Mouse (Mus musculus): ENCODE measurements at regions not wholly inside any gene's neighbourhood (a gene's known extent, or its start where the extent isn't known, plus 50 kb on each side); places are given as distances from the start of the nearest gene placed in this dataset.

DNA sequence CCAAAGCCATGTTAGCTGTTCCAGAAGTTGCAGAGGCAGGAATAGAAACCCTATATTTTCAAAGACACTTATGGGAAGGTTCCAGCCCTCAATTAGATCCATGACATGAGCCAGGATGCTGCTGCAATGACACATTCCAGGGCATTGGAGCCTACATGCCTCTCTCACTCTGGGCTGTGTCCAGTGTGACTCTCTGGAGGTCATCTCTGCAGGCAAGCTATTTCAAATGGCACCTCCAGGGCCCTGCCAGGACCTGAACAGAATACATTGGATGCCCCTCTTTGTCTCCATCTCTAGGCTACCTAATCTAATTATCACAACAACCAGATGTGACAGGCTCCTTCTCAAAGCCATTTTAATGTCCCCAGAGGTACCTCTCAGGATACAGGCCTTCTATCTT lies 1478.7 kb upstream of the Gm6569 start:
- H3K27ac ChIP-seq (ENCODE audit: control insufficient read depth, insufficient read depth, low read length) = no peak overlapping the region
- no peaks in the 10 kb centered on the region for H3K4me1 ChIP-seq (replicated peaks; ENCODE audit: control insufficient read depth, insufficient read depth, low read length)
- no peak for DNase-seq
- no peaks in the 10 kb centered on the region for H3K36me3 ChIP-seq (ENCODE audit: control insufficient read depth, insufficient read depth, low read length)
- H3K4me3 ChIP-seq (ENCODE audit: control insufficient read depth, insufficient read depth, low read length) = no peak overlapping the region
- no peaks in the 10 kb centered on the region for H3K27me3 ChIP-seq (ENCODE audit: control insufficient read depth, insufficient read depth, low read length)
- TF ChIP-seq POLR2A (IDR thresholded peaks at IDR 0.05; ENCODE audit: control insufficient read depth, extremely low read depth, insufficient read depth, low read length, poor library complexity) (no peak), CTCF (IDR thresholded peaks at IDR 0.05; ENCODE audit: borderline replicate concordance, control insufficient read depth, extremely low read depth, insufficient read depth, low read length, poor library complexity) (no peak)

DNA sequence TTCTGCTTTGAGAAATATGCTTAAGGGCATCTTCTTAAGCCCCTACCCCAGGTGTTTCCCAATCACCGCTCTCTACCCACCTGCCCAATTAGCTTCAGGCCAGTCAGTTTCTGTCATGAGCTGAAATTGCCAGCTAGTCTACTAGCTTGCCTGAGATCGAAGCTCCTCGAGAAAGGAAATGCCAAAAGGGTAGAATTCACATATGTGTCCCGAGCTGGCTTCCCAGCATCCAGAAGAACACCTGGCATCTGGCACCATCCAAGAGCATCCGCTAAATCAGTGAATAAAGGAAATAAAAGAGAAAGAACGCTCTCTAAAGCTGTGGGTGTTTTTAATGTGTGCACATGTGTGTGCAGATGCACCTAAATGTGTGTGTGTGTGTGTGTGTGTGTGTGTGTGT lies 1474.7 kb upstream of the Gm6569 start:
- Histone ChIP-seq H3K4me1 (replicated peaks; ENCODE audit: control insufficient read depth, insufficient read depth, low read length) (no peaks in the 10 kb centered on the region), H3K4me3 (ENCODE audit: control insufficient read depth, insufficient read depth, low read length) (no peak overlapping the region), H3K36me3 (ENCODE audit: control insufficient read depth, insufficient read depth, low read length) (no peaks in the 10 kb centered on the region), H3K27me3 (ENCODE audit: control insufficient read depth, insufficient read depth, low read length) (no peaks in the 10 kb centered on the region), H3K27ac (ENCODE audit: control insufficient read depth, insufficient read depth, low read length) (no peak overlapping the region)
- TF ChIP-seq CTCF (IDR thresholded peaks at IDR 0.05; ENCODE audit: borderline replicate concordance, control insufficient read depth, extremely low read depth, insufficient read depth, low read length, poor library complexity) (no peak), POLR2A (IDR thresholded peaks at IDR 0.05; ENCODE audit: control insufficient read depth, extremely low read depth, insufficient read depth, low read length, poor library complexity) (no peak)
- WGBS = 88% methylated on average over 6 of the region's 6 CpGs
- DNase-seq = no peak

DNA sequence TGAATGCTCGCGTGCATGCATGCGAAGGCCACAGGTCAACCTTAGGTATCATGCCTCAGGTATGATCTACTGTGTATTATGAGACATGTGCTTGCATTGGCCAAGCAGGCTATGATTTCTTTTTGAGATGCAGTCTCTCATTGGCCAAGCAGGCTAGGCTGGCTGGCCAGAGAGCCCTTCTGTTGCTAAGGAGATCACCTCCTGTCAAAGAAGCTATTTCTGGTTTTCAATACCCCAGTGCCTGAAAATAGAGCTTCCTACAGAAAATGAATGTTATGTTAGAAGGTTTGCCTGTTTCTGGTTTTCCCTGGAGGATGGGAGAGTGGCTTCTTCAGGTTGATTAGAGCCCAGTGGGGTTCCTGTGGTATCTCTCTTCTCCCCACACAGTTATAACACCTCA lies 1474.3 kb upstream of the Gm6569 start:
- no peaks in the 10 kb centered on the region for H3K36me3 ChIP-seq (ENCODE audit: control insufficient read depth, insufficient read depth, low read length)
- no peak overlapping the region for H3K27ac ChIP-seq (ENCODE audit: control insufficient read depth, insufficient read depth, low read length)
- TF ChIP-seq POLR2A (IDR thresholded peaks at IDR 0.05; ENCODE audit: control insufficient read depth, extremely low read depth, insufficient read depth, low read length, poor library complexity) = no peak
- TF ChIP-seq CTCF (IDR thresholded peaks at IDR 0.05; ENCODE audit: borderline replicate concordance, control insufficient read depth, extremely low read depth, insufficient read depth, low read length, poor library complexity) = no peak
- no peaks in the 10 kb centered on the region for H3K4me1 ChIP-seq (replicated peaks; ENCODE audit: control insufficient read depth, insufficient read depth, low read length)
- no peak overlapping the region for H3K4me3 ChIP-seq (ENCODE audit: control insufficient read depth, insufficient read depth, low read length)
- no peaks in the 10 kb centered on the region for H3K27me3 ChIP-seq (ENCODE audit: control insufficient read depth, insufficient read depth, low read length)
- no peak for DNase-seq
- 98% methylated on average over 3 of the region's 3 CpGs for WGBS

DNA sequence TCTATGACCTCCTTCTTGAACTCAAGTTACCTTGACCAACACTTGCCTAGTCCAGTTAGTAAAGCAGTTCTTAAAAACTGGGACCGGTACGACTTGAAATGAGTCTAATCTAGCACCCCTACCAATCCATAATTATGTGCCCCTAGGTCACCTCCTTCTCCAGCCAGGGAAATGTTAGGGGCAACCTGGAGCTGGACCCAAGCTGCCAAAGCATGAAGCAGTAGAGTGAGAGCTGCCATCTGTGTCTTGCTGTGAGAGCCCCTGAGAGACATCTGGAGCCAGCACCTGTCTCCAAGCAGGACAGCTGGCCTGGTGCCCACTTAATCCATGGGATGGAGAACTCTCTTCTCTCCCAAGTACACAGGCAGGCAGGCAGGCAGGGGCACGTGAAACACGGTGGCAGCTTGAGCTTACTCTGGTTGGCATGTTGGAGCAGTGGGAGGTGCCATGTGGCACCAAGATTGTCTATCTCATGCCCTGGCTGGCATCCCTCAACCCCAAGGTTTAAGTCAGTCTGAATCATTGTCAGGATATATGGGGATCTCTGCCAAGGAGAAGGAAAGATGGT lies 1473.8 kb upstream of the Gm6569 start:
- Histone ChIP-seq H3K36me3 (ENCODE audit: control insufficient read depth, insufficient read depth, low read length) (no peaks in the 10 kb centered on the region), H3K4me1 (replicated peaks; ENCODE audit: control insufficient read depth, insufficient read depth, low read length) (no peaks in the 10 kb centered on the region), H3K27me3 (ENCODE audit: control insufficient read depth, insufficient read depth, low read length) (no peaks in the 10 kb centered on the region), H3K4me3 (ENCODE audit: control insufficient read depth, insufficient read depth, low read length) (no peak overlapping the region), H3K27ac (ENCODE audit: control insufficient read depth, insufficient read depth, low read length) (no peak overlapping the region)
- no peak for DNase-seq
- TF ChIP-seq CTCF (IDR thresholded peaks at IDR 0.05; ENCODE audit: borderline replicate concordance, control insufficient read depth, extremely low read depth, insufficient read depth, low read length, poor library complexity) = no peak
- 94% methylated on average over 4 of the region's 4 CpGs for WGBS

DNA sequence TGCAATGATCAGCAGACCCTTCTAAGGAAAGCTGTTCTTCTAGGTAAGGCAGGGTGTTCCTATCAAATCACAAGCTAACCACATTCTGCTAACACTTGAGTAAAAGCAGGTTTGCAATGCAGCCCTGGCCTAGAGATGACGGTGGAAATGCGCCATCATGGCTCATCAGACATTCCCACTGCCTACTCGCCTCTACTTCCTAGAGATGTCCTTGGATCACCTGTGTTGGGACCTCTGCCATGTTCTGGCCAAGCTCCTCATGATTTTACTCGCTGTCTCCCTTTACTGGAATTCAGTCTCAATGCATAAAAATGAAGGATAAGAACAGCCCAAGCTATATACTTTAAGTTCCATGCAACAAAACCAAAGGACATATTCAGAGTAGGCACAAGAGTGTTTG lies 1461.3 kb upstream of the Gm6569 start:
- Histone ChIP-seq H3K4me3 (ENCODE audit: control insufficient read depth, insufficient read depth, low read length) (no peak overlapping the region), H3K27me3 (ENCODE audit: control insufficient read depth, insufficient read depth, low read length) (no peaks in the 10 kb centered on the region), H3K36me3 (ENCODE audit: control insufficient read depth, insufficient read depth, low read length) (no peaks in the 10 kb centered on the region), H3K4me1 (replicated peaks; ENCODE audit: control insufficient read depth, insufficient read depth, low read length) (no peaks in the 10 kb centered on the region), H3K27ac (ENCODE audit: control insufficient read depth, insufficient read depth, low read length) (no peak overlapping the region)
- no peak for DNase-seq
- no peak for TF ChIP-seq POLR2A (IDR thresholded peaks at IDR 0.05; ENCODE audit: control insufficient read depth, extremely low read depth, insufficient read depth, low read length, poor library complexity)
- TF ChIP-seq CTCF (IDR thresholded peaks at IDR 0.05; ENCODE audit: borderline replicate concordance, control insufficient read depth, extremely low read depth, insufficient read depth, low read length, poor library complexity) = no peak
- 92% methylated on average over 4 of the region's 4 CpGs for WGBS

DNA sequence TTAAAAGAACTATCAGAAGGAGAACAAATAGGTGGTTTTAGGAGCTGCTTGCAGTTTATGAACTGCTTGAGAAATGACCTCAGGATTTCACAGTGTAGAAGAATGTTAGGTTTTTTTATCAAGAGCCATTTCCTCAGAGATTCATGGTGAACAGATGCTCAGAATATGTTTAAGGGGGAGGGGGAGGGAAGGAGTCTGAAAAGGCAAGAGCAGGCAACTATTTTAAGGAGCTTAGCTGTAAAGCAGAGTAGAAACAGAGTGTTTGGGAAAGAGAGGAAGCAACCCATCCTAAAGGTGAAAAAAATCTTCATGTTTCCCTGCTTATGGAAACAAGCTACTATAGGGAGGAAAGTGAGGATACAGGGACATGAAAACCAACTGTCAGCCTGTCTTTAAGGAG lies 1457.2 kb upstream of the Gm6569 start:
- DNase-seq = no peak
- Histone ChIP-seq H3K4me1 (replicated peaks; ENCODE audit: control insufficient read depth, insufficient read depth, low read length) (no peaks in the 10 kb centered on the region), H3K36me3 (ENCODE audit: control insufficient read depth, insufficient read depth, low read length) (no peaks in the 10 kb centered on the region), H3K27ac (ENCODE audit: control insufficient read depth, insufficient read depth, low read length) (no peak overlapping the region), H3K27me3 (ENCODE audit: control insufficient read depth, insufficient read depth, low read length) (no peaks in the 10 kb centered on the region), H3K4me3 (ENCODE audit: control insufficient read depth, insufficient read depth, low read length) (no peak overlapping the region)
- TF ChIP-seq POLR2A (IDR thresholded peaks at IDR 0.05; ENCODE audit: control insufficient read depth, extremely low read depth, insufficient read depth, low read length, poor library complexity) (no peak), CTCF (IDR thresholded peaks at IDR 0.05; ENCODE audit: borderline replicate concordance, control insufficient read depth, extremely low read depth, insufficient read depth, low read length, poor library complexity) (no peak)

DNA sequence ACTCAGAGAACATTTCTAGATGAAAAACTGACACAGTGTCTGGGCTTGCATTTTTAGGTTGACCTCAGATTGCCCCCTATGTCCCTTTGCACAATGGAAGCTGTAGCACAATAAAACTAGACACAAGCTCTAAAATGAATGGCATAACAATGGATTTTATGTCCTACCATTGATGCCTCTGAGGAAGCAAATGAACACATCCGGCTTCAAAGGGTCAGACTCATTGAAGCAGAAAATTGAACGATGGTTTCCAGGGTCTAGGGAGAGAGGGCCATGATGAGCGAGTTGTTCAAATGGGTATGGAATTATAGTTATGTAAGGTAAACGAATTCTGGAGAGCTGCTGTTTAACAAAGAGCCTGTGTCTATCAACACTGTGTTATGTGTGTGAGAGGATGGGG lies 1455.1 kb upstream of the Gm6569 start:
- H3K27me3 ChIP-seq (ENCODE audit: control insufficient read depth, insufficient read depth, low read length) = no peaks in the 10 kb centered on the region
- TF ChIP-seq CTCF (IDR thresholded peaks at IDR 0.05; ENCODE audit: borderline replicate concordance, control insufficient read depth, extremely low read depth, insufficient read depth, low read length, poor library complexity) (no peak), POLR2A (IDR thresholded peaks at IDR 0.05; ENCODE audit: control insufficient read depth, extremely low read depth, insufficient read depth, low read length, poor library complexity) (no peak)
- DNase-seq = no peak
- 88% methylated on average over 4 of the region's 4 CpGs for WGBS
- H3K4me3 ChIP-seq (ENCODE audit: control insufficient read depth, insufficient read depth, low read length) = no peak overlapping the region
- no peak overlapping the region for H3K27ac ChIP-seq (ENCODE audit: control insufficient read depth, insufficient read depth, low read length)
- no peaks in the 10 kb centered on the region for H3K36me3 ChIP-seq (ENCODE audit: control insufficient read depth, insufficient read depth, low read length)
- no peaks in the 10 kb centered on the region for H3K4me1 ChIP-seq (replicated peaks; ENCODE audit: control insufficient read depth, insufficient read depth, low read length)
